Mouse (Mus musculus): ENCODE data around the gene Hoxc12. TPM values are rescaled to one million over a fixed set of nuclear protein-coding genes. Genes with fewer than 3 reads are reported as not detected.

Hoxc12 gene
- total RNA-seq, 2 experiments from 2014 or later, result not detected

GRCm38 (mm10) chr15:102980912-102981311 lies 44.4 kb downstream of the Hoxc12 start:
- no peak for DNase-seq

- no peak for DNase-seq
These were observed 45.1 kb downstream of the Hoxc12 start for GRCm38 (mm10) chr15:102981379-102982288.

GRCm38 (mm10) chr15:102983716-102984115 lies 47.2 kb downstream of the Hoxc12 start:
- no peak for DNase-seq

- DNase-seq, result no peak
These were observed 48.0 kb downstream of the Hoxc12 start for GRCm38 (mm10) chr15:102984521-102984920.

GRCm38 (mm10) chr15:102984925-102985324 lies 48.4 kb downstream of the Hoxc12 start:
- DNase-seq, result no peak

GRCm38 (mm10) chr15:102987124-102987833 lies 50.7 kb downstream of the Hoxc12 start:
- DNase-seq, result peak; percentile 96

- no peak for DNase-seq
These were observed 51.5 kb downstream of the Hoxc12 start for GRCm38 (mm10) chr15:102988078-102988477.

Small RNA genes within 50 kb of the gene (microRNA-seq; reads per million reads assigned to microRNA genes)
- gene Mir196a-2, result 188 reads per million, percentile 53 among the genes with 10 or more reads in this experiment

Other genes starting within 250 kb of the Hoxc12 start
- 10 to 100 TPM; 78.0 to 90.5 TPM for gene Calcoco1, start 214.6 kb upstream of the Hoxc12 start, total RNA-seq (2021)
- gene Hoxc13, start 15.7 kb upstream of the Hoxc12 start, total RNA-seq (2021), result not detected
- under 1 TPM in 1 of 2 experiments, not detected in 1; 0.15 TPM for gene Hoxc11, start 17.7 kb downstream of the Hoxc12 start, total RNA-seq (2021)
- 1 to 10 TPM in 1 of 2 experiments, under 1 TPM in 1; 0.94 to 1.4 TPM for gene Hoxc10, start 30.0 kb downstream of the Hoxc12 start, total RNA-seq (2021)
- gene Hoxc5, start 30.7 kb downstream of the Hoxc12 start, total RNA-seq (2021), result 1 to 10 TPM; 5.5 to 6.9 TPM
- gene Hoxc9, start 39.7 kb downstream of the Hoxc12 start, total RNA-seq (2021), result 1 to 10 TPM; 2.4 to 3.2 TPM
- gene Hoxc8, start 53.9 kb downstream of the Hoxc12 start, total RNA-seq (2021), result 10 to 100 TPM; 17.0 to 21.0 TPM
- gene Hoxc6, start 61.5 kb downstream of the Hoxc12 start, total RNA-seq (2021), result 10 to 100 TPM; 25.1 to 35.7 TPM
- gene Hoxc4, start 82.2 kb downstream of the Hoxc12 start, total RNA-seq (2021), result 1 to 10 TPM; 6.1 to 9.2 TPM
- 10 to 100 TPM; 14.0 to 19.9 TPM for gene Smug1, start 230.3 kb downstream of the Hoxc12 start, total RNA-seq (2021)